Mouse (Mus musculus) liver, embryonic 14.5 days (tissue): Measurements from ENCODE around the gene Nrxn2.

ENCODE experiments used
- CTCF ChIP-seq: IDR thresholded peaks from 2 replicates; pipeline ENCODE4 v1.5.1; 2016; ENCODE audit warnings: antibody characterized with exemption, low read depth, control low read depth
- EP300 ChIP-seq: IDR thresholded peaks from 2 replicates; pipeline ENCODE4 v1.6.1; 2016; ENCODE audit warnings: antibody characterized with exemption, low read depth

DNA sequence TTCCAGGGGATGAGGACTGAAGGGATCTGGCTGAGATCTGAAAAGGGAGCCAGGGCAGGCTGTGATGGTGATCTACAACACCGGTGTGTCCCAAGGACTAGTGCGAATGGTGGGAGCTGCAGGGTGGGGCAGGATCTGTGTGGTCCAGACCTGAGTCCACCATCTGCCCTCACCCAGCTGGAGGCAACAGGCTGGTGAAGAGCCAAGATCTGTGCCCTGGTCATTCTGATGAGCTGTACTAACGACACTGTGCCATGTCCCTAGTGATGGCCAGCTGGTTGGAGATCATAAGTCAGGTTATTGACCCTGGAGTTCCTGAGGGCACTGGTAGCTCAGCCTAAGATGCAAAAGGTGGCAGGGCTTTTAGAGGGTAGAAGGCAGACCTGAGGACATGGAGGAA is 108.9 kb downstream of the Nrxn2 start:
- no peak for TF ChIP-seq CTCF
- no peak for TF ChIP-seq EP300
